Mouse (Mus musculus) common myeloid progenitor, adult 5-6 weeks (primary cell): ENCODE measurements around the gene Ccdc91. TPM values are rescaled to one million over a fixed set of nuclear protein-coding genes. Genes with fewer than 3 reads are reported as not detected.

ENCODE experiments used
- ATAC-seq: replicated peaks from 2 replicates; pipeline ENCODE4 v1.8.0; 2016; ENCODE audit warnings: low read depth, mild to moderate bottlenecking, moderate TSS enrichment, inconsistent platforms; ENCODE audit not compliant: poor library complexity, severe bottlenecking
- total RNA-seq: library from RNA; stranded (forward); fragments of 200-1000, 187-1606 nt; gene quantifications from 2 replicates; pipeline ENCODE4 v1.2.3, GENCODE M21; 2017

Ccdc91 gene
- total RNA-seq: 26.0 and 33.5 TPM in 2 replicates

DNA sequence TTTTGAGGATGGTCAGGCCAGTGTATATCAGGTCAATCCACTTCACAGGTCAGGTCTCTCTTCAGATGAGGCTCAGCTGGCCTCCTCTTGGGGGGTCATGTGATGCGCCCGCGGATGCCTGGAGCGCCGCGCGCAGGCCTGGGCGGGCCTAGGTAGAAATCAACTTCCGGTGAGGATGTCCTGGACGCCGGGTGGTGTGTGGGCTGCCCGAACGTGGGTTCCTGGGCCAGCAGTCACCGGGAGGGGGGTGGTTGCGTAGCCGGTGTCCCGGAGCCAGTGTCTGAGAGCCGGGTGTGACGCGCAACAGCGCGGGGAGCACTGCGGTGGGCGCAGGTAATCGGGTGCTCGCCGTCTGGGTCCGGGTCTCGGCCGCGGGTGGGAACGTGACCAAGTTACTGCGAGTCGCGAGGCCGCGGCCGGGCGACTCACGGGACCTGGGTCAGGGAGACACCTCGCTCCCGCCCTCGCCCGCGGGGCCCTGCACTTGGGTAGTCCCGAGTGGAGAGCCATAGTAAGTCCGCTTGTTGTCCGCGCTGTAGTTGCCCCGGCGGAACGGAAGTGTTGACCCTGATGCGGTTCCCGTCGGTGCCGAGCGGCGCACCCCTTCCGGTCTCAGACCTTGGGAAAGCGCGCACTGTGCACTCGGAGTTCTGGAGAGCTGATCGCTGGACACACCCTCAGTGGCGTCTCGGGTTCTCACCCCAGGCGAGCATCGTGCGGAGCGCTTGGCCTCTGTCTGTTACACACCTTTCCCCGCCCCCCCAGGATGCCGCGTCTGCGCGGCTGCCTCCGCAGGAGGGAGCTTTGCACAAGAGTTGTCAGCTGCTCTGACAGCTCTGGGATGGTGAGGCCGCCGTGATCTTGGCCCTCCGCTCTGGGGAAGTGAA lies at the start of gene Ccdc91:
Gene Ccdc91, plus strand, starts transcription at position 102 of the 887 bp plus-strand sequence.
- peak; percentile 95 for ATAC-seq

DNA sequence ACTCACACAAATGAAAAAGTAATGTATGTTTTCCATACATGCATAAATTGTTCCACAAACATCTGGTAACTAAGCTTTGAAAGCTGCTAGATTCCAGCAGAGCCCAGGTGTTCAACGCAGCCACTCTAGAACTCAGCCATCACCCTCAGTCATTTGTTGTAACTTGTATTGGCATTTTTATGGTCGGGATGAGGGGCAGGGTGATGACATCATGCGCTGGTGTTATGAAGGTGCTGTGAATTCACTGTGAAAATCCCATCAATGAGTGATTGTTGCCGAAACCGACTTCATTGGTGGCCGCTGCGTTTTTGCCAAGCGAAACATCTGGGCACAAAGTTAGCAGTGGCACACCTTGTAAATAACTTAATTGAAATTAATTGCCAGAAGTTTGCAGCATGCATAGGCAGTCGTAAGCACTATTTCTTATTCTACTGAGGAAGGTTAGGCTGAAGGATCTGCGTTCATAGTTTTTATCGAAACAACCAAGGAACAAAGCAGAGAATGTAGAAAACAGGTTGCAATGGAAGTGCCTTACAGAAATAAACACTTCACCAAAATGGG lies 48.6 kb upstream of the Ccdc91 start:
- ATAC-seq: no peak

DNA sequence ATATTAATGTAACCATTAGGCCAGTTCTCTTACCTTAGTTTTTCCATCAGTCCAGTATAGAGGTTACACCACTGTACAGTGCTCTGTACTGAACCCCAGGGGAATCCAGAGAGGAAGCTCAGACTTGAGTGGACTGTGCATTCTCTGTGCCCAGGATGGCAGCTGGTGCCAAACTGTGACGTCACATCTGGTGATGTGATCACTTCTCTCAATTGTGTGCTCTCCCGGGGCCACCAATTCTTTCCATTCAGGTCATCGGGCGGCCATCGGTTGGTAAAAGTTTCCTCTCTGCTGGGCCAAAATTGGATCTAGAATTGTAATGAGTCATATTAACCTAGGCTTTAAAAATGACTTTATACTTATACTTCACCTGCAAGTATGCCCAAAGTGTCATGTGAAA lies 19.9 kb upstream of the Ccdc91 start:
- ATAC-seq: no peak

DNA sequence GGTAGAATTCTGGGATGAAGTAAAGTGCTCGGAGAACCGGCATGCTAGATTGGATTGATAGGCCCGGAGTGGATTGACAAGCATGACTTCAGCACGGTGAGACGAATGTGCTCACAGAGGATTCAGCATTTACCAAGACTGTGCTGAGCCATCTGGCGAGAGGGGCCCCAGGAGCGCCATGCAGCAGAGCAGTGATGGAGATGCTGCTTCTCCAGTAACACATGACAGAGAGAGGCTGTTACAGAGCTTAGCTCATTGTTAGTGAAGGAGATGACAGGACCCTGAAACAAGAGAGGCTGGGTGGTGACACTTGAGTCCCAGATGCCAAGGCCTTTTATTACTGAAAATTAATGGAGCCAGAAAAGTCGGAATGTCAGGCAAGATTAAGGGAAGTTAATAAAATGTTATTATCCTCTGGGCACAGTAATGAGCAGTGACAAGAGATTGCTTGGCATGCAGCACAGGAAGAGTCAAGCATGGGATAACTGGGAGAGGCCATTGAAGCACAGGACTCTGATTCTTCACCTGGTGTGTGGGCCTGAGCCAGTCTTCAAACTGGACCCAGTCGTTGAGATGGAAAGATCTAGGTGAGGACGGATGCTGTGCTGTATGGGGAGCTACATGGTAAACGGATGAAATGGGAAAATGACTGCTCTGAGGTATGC lies 16.9 kb upstream of the Ccdc91 start:
- ATAC-seq: no peak

DNA sequence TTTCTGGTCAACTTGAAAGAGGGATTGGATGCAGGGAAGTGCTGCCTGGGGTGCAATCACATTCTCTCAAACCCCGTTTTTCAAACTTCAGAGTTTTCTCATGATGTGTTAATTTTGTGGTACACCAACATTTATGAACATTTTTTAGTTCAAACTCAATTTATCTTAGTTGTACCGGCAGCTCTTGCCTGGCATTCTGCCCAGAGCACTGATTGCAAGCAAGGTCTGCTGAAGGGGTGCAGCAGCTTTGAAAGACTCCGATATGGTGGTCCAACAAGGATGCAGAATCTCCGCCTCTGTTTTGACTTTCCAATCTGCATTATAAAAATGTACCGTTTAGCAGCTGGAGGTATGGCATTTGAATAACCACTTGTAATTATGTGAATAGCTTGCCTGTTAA lies 5.6 kb upstream of the Ccdc91 start:
- no peak for ATAC-seq

DNA sequence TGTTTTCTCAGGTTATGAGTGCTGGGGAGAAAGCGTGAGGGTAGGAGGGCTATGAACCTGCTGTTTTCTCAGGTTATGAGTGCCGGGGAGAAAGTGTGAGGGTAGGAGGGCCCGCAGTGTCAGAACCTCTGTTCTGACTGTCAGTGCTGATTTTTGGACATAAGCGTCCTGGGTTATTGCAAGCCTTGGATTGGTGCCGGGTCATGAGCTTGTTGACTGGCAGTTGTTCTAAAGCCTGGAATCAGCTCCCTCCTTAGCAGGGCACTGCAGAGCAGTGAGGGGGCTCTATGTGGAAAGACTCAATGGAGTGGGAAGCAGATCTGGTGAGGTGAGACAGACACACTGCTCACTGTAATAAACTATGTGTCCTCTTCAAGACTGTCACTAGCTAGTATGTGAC lies 5.5 kb downstream of the Ccdc91 start:
- ATAC-seq: no peak

DNA sequence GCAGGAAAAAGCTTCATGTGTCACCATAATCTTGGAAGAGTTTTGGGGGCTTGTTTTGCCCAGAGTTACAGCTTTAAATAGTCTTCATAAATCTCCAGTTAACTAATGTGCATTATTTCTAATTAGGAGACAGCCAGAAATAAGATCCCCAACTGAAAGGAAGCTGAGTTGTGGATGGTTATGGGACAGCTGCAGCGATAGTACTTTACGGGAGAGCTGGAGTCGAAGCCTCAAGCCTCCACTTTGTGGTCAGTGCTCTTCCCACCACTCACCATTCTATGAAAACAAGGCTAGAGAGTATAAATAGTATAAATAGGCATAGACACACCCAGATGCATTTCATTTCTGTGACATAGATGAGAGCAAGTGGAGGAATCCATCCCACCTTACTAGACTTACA lies 14.5 kb downstream of the Ccdc91 start:
- ATAC-seq: no peak

DNA sequence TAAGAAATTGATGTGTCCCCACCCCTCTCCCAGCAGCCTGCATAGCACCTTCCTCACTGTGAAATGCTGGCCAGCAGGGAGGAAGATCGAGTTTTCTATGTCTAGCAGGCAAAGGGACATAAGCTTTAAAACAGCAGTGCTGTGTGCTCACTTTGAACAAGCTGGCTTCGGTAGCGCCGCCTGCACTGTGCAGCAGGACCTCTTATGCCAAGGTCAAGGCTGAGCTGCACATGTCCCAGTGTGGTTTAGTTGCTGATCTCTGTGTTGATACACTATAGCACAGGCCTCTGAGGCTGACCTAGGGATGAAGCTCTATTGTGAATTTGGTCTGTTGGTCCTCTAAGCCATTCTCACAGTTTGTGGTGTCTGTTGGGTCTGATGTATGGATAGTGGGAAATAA lies 16.9 kb downstream of the Ccdc91 start:
- ATAC-seq: no peak

DNA sequence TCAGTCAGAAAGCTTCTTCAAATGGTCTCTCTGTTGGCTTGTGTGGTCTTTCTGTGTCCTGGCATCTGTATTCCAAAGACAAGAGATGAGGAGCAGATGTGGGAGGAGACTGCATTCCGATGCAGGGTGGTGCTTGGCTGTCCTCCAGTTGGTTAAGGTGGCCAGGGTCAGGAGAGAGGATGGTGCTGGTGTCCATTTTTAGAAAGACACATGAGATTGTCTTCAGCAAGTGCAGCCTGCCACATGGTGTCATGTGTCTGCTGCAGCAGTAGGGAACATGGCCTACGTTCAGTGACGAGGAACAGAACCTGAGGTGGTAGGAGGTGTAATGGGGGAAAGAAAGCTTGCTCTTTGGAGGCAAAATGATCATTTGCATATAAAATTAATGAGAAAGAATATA lies 25.8 kb downstream of the Ccdc91 start:
- ATAC-seq: no peak

DNA sequence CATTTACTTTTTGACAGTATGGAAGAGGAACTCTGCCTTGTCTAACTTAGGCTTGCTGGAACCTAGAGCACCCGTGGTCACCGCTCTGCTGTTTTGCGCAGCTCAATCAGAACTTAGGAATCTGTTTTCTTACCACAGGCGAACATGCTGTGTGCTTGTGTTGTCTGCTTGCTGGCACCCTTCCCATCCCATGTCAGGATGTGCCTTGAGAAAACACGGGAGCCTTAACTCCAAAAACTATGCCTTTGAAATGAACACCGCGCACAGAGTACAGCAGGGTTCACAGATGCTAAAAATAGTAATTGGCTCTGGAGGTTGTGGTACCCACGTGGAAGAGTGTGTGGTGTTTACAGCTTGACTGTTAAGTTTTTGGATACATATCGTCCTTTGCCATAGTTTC lies 30.4 kb downstream of the Ccdc91 start:
- ATAC-seq: no peak

DNA sequence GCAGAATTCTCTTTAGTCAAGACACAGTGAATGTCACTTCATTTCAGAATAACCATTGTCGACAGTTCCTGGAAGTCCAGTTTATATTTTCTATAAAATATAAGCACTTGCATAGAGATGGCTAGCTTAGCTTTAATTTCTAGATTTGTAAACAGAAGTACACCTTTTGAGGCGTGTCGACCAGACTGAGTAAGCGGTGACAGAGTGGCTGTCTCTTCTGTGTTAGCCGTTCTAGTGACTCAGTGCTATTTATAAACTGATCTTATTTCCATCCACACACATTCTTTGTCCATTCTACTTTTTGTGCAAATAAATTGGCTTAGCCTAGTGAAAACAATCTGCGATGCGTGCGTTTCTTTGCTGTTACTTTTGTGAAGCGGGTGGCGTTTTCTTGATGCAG lies 30.9 kb downstream of the Ccdc91 start:
- ATAC-seq: no peak

DNA sequence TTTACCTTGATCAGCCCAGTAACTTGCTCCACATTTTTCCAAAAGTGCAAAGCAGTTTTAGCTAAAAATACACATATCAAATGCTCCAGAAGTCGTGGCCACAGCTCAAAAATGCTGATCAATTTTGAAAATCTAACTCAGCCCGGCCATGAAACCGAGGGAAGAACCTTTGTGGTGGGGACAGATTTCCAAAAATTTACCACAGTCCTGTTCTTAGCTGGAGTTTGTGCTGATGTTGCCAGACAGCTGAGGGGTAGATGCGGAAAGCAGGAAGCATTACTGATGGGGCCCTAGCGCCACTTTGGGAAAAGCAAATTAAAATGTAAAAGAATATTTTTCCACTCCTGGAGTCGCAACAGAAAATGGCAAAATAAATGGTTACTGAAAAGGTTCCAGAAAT lies 31.6 kb downstream of the Ccdc91 start:
- no peak for ATAC-seq

DNA sequence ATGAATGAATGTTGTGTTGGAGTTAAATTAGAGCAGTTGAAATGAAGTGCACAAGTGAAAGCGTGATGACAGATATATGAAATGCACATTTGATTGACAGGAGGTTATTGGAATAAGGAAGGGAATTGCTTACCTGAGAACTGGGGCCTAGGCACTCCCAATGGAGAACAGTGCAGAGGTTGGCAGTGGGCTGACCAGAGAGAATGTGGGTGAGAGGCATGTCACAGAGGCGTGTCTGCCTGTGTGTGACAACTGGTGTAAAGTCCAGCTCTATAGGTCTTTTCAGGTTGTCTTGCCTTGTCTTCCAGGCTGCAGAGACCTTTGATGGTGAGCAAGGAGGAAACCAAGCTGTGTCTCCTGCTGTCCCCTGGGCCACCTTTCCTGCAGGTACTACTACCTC lies 34.9 kb downstream of the Ccdc91 start:
- no peak for ATAC-seq

DNA sequence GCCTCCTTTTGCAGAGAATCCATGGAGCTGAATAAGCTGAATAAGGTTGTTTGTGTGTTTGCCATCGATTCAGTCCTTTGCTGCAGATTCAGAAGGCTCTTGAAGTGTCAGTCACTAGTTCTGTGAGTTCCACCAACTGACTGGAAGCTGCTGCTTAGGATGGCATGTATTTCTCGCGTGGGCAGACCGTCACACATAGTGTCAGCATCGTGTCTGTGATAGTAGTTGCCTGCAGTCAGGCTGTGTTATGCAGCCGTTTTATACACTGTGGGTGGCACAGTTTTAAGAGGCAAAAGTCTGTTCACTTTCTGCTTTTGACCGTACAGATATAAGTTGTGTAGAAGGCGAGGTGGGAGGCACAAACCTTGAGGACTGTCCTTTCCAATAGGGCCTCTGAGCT lies 42.3 kb downstream of the Ccdc91 start:
- no peak for ATAC-seq

DNA sequence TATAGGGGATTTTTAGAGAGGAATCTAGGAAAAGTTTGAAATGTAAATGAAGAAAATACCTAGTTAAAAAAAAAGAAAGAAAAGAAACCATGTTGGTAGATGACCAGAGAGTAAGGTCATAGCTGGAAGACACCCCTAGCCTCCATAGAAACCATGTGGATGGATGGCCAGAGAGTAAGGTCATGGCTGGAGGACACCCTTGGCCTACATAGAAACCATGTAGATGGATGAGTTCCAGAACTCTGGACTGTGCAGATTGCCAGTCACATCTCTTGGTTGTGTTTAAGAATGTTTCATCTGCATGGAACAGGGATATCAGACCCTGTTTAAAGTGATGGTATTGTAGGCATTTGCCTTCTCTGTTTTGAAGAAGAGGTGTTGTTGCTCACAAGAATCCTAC lies 49.6 kb downstream of the Ccdc91 start:
- no peak for ATAC-seq

DNA sequence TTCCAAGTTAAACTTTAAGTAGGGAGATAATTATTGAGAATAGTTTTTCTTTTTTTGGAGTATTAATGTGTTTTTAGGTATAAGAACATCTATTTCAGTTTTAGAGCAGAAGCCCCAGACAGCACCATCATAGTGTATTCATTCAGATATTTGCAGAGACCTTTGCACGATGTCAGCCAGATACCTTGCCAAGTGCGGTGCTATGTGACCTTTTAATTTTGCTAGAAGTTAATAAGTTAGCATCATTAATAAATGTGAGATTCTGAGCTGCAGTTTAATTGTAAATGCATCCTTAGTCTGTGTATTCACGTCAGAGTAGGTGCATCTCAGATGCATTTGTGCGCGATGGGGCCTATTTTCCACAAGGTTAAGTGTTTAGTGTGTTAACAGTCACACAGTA lies 59.3 kb downstream of the Ccdc91 start:
- no peak for ATAC-seq

DNA sequence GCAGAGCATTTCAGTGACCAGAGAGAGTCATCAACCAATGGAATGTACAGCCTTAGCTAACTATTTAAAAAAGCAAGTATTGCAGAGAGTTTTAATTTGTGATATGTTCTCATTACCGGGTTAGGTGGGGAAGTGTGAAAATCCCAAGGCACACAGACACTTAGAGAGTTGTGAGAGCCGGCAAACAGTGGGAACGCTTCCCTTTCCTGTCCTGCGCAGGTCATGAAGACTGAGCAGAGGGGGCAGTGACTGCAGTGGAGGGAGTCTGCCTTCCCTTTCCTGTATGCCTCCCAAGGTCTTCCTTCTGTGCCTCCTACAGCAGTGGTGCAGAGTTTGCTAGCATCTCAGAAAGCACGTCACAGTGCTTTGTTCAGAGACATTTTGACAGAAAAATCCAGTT lies 62.6 kb downstream of the Ccdc91 start:
- ATAC-seq: no peak

DNA sequence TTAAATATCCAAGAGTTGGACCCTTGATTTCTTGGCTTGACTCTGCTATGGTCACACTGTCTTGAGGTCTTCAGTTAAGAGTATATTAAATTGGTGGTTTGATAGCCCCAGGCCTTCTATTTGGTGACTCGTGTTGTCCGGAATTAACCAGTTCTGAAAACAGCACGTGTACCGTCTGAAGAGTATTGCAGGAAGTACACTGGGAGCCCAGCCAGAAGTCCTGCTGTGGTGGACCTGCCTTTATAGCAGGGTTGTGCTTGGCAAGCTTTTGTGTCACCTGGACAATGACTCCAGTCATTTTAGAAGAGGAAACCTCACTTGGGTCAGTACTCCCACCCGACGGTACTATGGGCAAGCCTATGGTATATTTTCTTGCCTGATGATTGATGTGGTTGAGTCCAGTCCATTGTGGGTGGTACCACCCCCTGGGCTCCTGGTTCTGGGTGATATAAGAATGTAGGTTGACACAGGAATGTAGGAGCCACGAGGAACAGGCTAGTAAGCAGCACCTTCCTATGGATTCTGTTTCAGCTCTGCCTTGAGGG lies 63.5 kb downstream of the Ccdc91 start:
- no peak for ATAC-seq

DNA sequence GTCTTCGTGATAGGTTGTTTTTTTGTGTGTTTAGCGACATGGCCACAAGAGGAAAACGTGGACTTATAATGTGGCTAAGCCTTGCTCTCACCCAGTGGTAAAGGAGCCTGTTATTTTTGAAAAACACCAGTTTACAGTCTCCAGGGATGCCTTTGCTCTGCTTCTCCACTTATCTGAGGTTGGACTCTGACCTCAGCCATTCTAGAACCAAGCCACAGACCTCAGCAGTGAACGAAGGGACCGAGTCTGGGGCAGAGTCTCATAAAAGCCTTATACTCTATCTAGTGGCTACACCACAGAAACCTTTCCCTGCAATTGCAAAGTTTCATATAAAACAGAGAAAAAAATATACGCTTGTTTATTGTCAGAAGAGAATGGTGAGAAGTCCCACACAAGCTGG lies 65.3 kb downstream of the Ccdc91 start:
- no peak for ATAC-seq

DNA sequence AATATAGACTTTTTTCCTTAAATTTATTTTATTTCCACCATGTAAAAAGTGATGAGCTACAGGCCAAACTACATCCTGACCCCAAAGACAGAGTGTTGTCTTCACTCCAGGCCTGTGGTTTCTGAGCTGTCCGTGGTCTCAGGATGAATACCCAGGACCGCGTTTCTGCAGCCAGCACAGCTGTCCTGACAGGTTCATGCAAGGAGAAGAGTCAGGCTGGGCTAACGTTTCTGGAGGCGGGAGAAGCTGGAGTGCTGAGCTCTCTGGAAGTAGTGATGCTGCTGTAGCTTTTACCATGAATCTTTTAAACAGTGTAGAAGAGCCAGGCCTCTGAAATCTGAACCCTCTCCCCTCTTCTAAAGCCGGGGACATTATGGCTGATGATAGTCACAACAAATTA lies 80.0 kb downstream of the Ccdc91 start:
- ATAC-seq: no peak

DNA sequence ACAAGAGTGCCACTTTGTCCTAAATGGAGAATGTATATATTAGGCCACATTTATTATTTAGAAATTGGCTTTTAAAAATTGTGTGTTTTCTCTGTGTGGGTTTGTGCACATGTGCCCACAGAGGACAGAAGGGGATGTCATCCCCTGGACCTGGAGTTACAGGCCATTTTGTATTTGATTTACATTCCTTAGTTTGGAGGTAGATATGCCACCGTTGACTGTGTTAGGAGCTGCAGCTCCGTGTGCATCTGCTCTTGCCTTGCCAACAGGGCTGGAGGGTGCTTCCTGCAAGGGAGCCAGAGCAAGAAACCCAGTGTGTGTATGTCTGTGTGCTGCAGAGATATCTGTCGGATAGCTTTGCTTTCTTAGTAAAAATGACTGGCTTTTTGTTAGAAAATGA lies 83.7 kb downstream of the Ccdc91 start:
- ATAC-seq: no peak
